In genomic region chr3:94953764-94954616, GRCm38 (mm10) we compare ENCODE assay signal across 8 mouse cellular contexts. TPM values are rescaled to one million over a fixed set of nuclear protein-coding genes. Genes with fewer than 3 reads are reported as not detected.
A peak's percentile ranks its signal among the peaks of the same experiment; 100 is the strongest.
DNase-seq lines count a peak whose midpoint lies in the region; ATAC-seq and TF ChIP-seq lines count a peak whose summit lies in the region.

TSS of gene Rfx5 (plus strand) at chr3:94954075.

- no peak for TF ChIP-seq CTCF in CH12.LX (conservative IDR thresholded peaks at IDR 0.05 in 1 of 2, IDR thresholded peaks at IDR 0.05 in 1 of 2; ENCODE audit: low read depth in 2 of 2, low read length in 2 of 2)

- peak within 1 kb of the TSS; percentile 67 to 89 (median 76) for H3K4me3 ChIP-seq in CH12.LX (replicated peaks in 1 of 3; ENCODE audit: low read depth in 2 of 3, low read length in 2 of 3, poor library complexity in 1 of 3)
- peak within 1 kb of the TSS; percentile 67 for H3K4me3 ChIP-seq in forebrain, embryonic 11.5 days (ENCODE audit: low read depth, low read length)
- peak within 1 kb of the TSS; percentile 95 for H3K4me3 ChIP-seq in heart, embryonic 16.5 days (ENCODE audit: low read length)
- peak within 1 kb of the TSS; percentile 79 for H3K4me3 ChIP-seq in liver, embryonic 15.5 days (replicated peaks)
- H3K4me3 ChIP-seq in neural tube, embryonic 12.5 days: peak within 1 kb of the TSS; percentile 70

- H3K9ac ChIP-seq in CH12.LX (ENCODE audit: insufficient read depth, low read depth): peak within 1 kb of the TSS; percentile 85
- peak within 1 kb of the TSS; percentile 88 for H3K9ac ChIP-seq in forebrain, embryonic 11.5 days (ENCODE audit: low read length)
- peak within 1 kb of the TSS; percentile 96 for H3K9ac ChIP-seq in heart, embryonic 16.5 days (ENCODE audit: low read length)
- H3K9ac ChIP-seq in liver, embryonic 15.5 days: peak within 1 kb of the TSS; percentile 81
- H3K9ac ChIP-seq in neural tube, embryonic 12.5 days: peak within 1 kb of the TSS; percentile 80

- ATAC-seq in forebrain, embryonic 11.5 days (replicated peaks; ENCODE audit: low FRiP score): peak; percentile 97
- ATAC-seq in heart, embryonic 16.5 days (replicated peaks; ENCODE audit: extremely low read depth, insufficient read depth, low FRiP score): peak; percentile 94
- ATAC-seq in liver, embryonic 15.5 days (ENCODE audit: insufficient read depth): peak; percentile 92
- ATAC-seq in neural tube, embryonic 12.5 days (ENCODE audit: low FRiP score, low read depth): peak; percentile 97

- H3K27me3 ChIP-seq in CH12.LX (replicated peaks): no peaks in the 10 kb centered on the region
- H3K27me3 ChIP-seq in forebrain, embryonic 11.5 days (ENCODE audit: control insufficient read depth, insufficient read depth, low read length): no peaks in the 10 kb centered on the region
- no peaks in the 10 kb centered on the region for H3K27me3 ChIP-seq in heart, embryonic 16.5 days (ENCODE audit: control insufficient read depth, insufficient read depth, low read length)
- H3K27me3 ChIP-seq in liver, embryonic 15.5 days: no peaks in the 10 kb centered on the region
- no peaks in the 10 kb centered on the region for H3K27me3 ChIP-seq in neural tube, embryonic 12.5 days (replicated peaks)

- TF ChIP-seq EP300 in CH12.LX (IDR thresholded peaks at IDR 0.05; ENCODE audit: low read length): 0 out of 2 replicates have a peak, but pooled peaks have one; percentile 33

- in situ Hi-C loops in CH12.LX (cut with MboI; ENCODE audit: low pct_ligation_motif_present, low pct_unique_long_range_greater_than_20kb, low sequenced_read_pairs): no loop called here

- peak within 1 kb of the TSS; percentile 78 for H3K27ac ChIP-seq in CH12.LX (ENCODE audit: insufficient read depth, low read depth)
- H3K27ac ChIP-seq in forebrain, embryonic 11.5 days (ENCODE audit: low read depth, low read length): peak within 1 kb of the TSS; percentile 89
- peak within 1 kb of the TSS; percentile 85 for H3K27ac ChIP-seq in heart, embryonic 16.5 days (ENCODE audit: low read length)
- H3K27ac ChIP-seq in liver, embryonic 15.5 days (replicated peaks): peak within 1 kb of the TSS; percentile 77
- peak within 1 kb of the TSS; percentile 91 for H3K27ac ChIP-seq in neural tube, embryonic 12.5 days

- H3K9me3 ChIP-seq in CH12.LX (replicated peaks; ENCODE audit: low read length): peaks cover 6% of the 10 kb centered on the region
- no peaks in the 10 kb centered on the region; the same call in 1 of the 2 replicates for H3K9me3 ChIP-seq in forebrain, embryonic 11.5 days (ENCODE audit: control insufficient read depth, low read length)
- no peaks in the 10 kb centered on the region for H3K9me3 ChIP-seq in heart, embryonic 16.5 days (replicated peaks; ENCODE audit: control insufficient read depth, low read length)
- H3K9me3 ChIP-seq in liver, embryonic 15.5 days (replicated peaks): no peaks in the 10 kb centered on the region
- H3K9me3 ChIP-seq in neural tube, embryonic 12.5 days: no peaks in the 10 kb centered on the region

- TF ChIP-seq RAD21 in CH12.LX (IDR thresholded peaks at IDR 0.05; ENCODE audit: low read depth, low read length): no peak

- H3K36me3 ChIP-seq in CH12.LX (replicated peaks in 1 of 2; ENCODE audit: control insufficient read depth in 1 of 2, insufficient read depth in 1 of 2, low read length in 1 of 2): peaks cover 38 to 54% of the 10 kb centered on the region in 2 experiments
- peaks cover 5% of the 10 kb centered on the region for H3K36me3 ChIP-seq in forebrain, embryonic 11.5 days (ENCODE audit: control insufficient read depth, insufficient read depth, low read length)
- peaks cover 26% of the 10 kb centered on the region for H3K36me3 ChIP-seq in heart, embryonic 16.5 days (ENCODE audit: control insufficient read depth, insufficient read depth)
- peaks cover 26% of the 10 kb centered on the region for H3K36me3 ChIP-seq in liver, embryonic 15.5 days (replicated peaks)
- H3K36me3 ChIP-seq in neural tube, embryonic 12.5 days: peaks cover 33% of the 10 kb centered on the region

- peak within 1 kb of the TSS; percentile 84 for H3K4me2 ChIP-seq in CH12.LX (ENCODE audit: insufficient read depth, low read depth, poor library complexity, severe bottlenecking)
- H3K4me2 ChIP-seq in forebrain, embryonic 11.5 days (ENCODE audit: low read depth, low read length, severe bottlenecking): peak within 1 kb of the TSS; percentile 75
- peak within 1 kb of the TSS; percentile 86 for H3K4me2 ChIP-seq in heart, embryonic 16.5 days (ENCODE audit: low read depth, low read length)
- peak within 1 kb of the TSS; percentile 100 for H3K4me2 ChIP-seq in liver, embryonic 15.5 days
- peak within 1 kb of the TSS; percentile 64 for H3K4me2 ChIP-seq in neural tube, embryonic 12.5 days (replicated peaks)

- DNase-seq in CH12.LX (ENCODE audit: extremely low read depth): peak; percentile 99
- peak; percentile 96 for DNase-seq in c-Kit-positive CD71-positive TER-119-negative erythroid progenitor cells, embryonic 14.5 days (ENCODE audit: low read depth)
- DNase-seq in forebrain, embryonic 11.5 days (ENCODE audit: low spot score): peak; percentile 91
- peak; percentile 94 to 99 for DNase-seq in kidney, postnatal 36 days
- DNase-seq in telencephalon, adult 2 months (ENCODE audit: low read depth, low spot score): peak; percentile 99

- H3K4me1 ChIP-seq in CH12.LX (ENCODE audit: control insufficient read depth in 1 of 2, insufficient read depth in 2 of 2): peaks cover 7 to 66% of the 10 kb centered on the region in 2 experiments
- peaks cover 5% of the 10 kb centered on the region; the same call in 1 of the 2 replicates for H3K4me1 ChIP-seq in forebrain, embryonic 11.5 days (replicated peaks; ENCODE audit: control insufficient read depth, insufficient read depth, low read length)
- peaks cover 7% of the 10 kb centered on the region; the same call in 1 of the 2 replicates for H3K4me1 ChIP-seq in heart, embryonic 16.5 days (ENCODE audit: control insufficient read depth, insufficient read depth, low read length)
- H3K4me1 ChIP-seq in liver, embryonic 15.5 days (replicated peaks): peaks cover 41% of the 10 kb centered on the region
- peaks cover 6% of the 10 kb centered on the region; the same call in 1 of the 2 replicates for H3K4me1 ChIP-seq in neural tube, embryonic 12.5 days

- no peaks in the 10 kb centered on the region for H3K79me2 ChIP-seq in CH12.LX (replicated peaks; ENCODE audit: control insufficient read depth, extremely low read depth, insufficient read depth, poor library complexity, severe bottlenecking)

- peak; percentile 76 for TF ChIP-seq POLR2A in CH12.LX (IDR thresholded peaks at IDR 0.05; ENCODE audit: low read depth, low read length)

- WGBS in forebrain, embryonic 11.5 days: under 1% methylated on average over 50 of the region's 50 CpGs
- WGBS in heart, embryonic 16.5 days: under 1% methylated on average over 50 of the region's 50 CpGs
- under 1% methylated on average over 50 of the region's 50 CpGs for WGBS in liver, embryonic 15.5 days (ENCODE audit: insufficient replicate concordance)
- WGBS in neural tube, embryonic 12.5 days: under 1% methylated on average over 50 of the region's 50 CpGs

- dilution Hi-C loops in CH12.LX (cut with MboI; ENCODE audit: extremely low pct_ligation_motif_present, extremely low pct_unique_long_range_greater_than_20kb, low sequenced_read_pairs): no loop called here

TF ChIP-seq in CH12.LX, 34 proteins besides CTCF, POLR2A, EP300 and RAD21 (continues in another document):
- TF ChIP-seq BHLHE40 (IDR thresholded peaks at IDR 0.05; ENCODE audit: low read depth, low read length) (peak; percentile 97), JUND (conservative IDR thresholded peaks at IDR 0.05; ENCODE audit: low read depth, low read length) (0 out of 2 replicates have a peak, but pooled peaks have one; percentile 32), MAX (IDR thresholded peaks at IDR 0.05; ENCODE audit: low read length) (peak; percentile 81), ZKSCAN1 (IDR thresholded peaks at IDR 0.05; ENCODE audit: borderline replicate concordance, low read depth, low read length) (no peak), POLR2AphosphoS2 (IDR thresholded peaks at IDR 0.05; ENCODE audit: low read depth, low read length) (0 out of 2 replicates have a peak, but pooled peaks have one; percentile 28), ELF1 (IDR thresholded peaks at IDR 0.05; ENCODE audit: low read depth, low read length) (peak; percentile 72), TCF12 (IDR thresholded peaks at IDR 0.05; ENCODE audit: low read depth, low read length) (peak; percentile 47; the same call in 1 of the 2 replicates), ZMIZ1 (IDR thresholded peaks at IDR 0.05; ENCODE audit: low read depth, low read length) (peak; percentile 70), NRF1 (IDR thresholded peaks at IDR 0.05; ENCODE audit: low read depth, low read length) (peak; percentile 55), IRF4 (IDR thresholded peaks at IDR 0.05; ENCODE audit: low read depth, low read length) (peak; percentile 91), MXI1 (IDR thresholded peaks at IDR 0.05; ENCODE audit: low read depth, low read length) (peak; percentile 87), MEF2A (IDR thresholded peaks at IDR 0.05; ENCODE audit: borderline replicate concordance, low read depth, low read length) (peak; percentile 61; the same call in 1 of the 2 replicates), PAX5 (IDR thresholded peaks at IDR 0.05; ENCODE audit: low read length) (no peak), NELFE (IDR thresholded peaks at IDR 0.05; ENCODE audit: low read depth, low read length) (peak; percentile 47; the same call in 1 of the 2 replicates), CHD1 (IDR thresholded peaks at IDR 0.05; ENCODE audit: low read depth, low read length) (peak; percentile 52; the same call in 1 of the 2 replicates), E2F4 (IDR thresholded peaks at IDR 0.05; ENCODE audit: insufficient replicate concordance, low read depth, low read length) (no peak), GABPA (IDR thresholded peaks at IDR 0.05; ENCODE audit: insufficient replicate concordance, low read depth, low read length) (no peak), KAT2A (IDR thresholded peaks at IDR 0.05; ENCODE audit: insufficient replicate concordance, low read length) (no peak), SMC3 (IDR thresholded peaks at IDR 0.05; ENCODE audit: low read depth, low read length) (no peak), CHD2 (IDR thresholded peaks at IDR 0.05; ENCODE audit: low read length) (peak; percentile 99), TBP (conservative IDR thresholded peaks at IDR 0.05; ENCODE audit: low read depth, low read length) (no peak), MYC (IDR thresholded peaks at IDR 0.05; ENCODE audit: low read depth, low read length) (peak; percentile 77)

RNA-seq across cellular contexts. Expression of gene Rfx5, which starts in this region (rescaled TPM):
- total RNA-seq in CH12.LX (2012; rRNA removed) (11.4 and 11.8 TPM in 2 replicates), CH12.LX (2014; rRNA removed) (14.0 and 15.4 TPM in 2 replicates)
- 19.9 and 22.0 TPM in 2 replicates for polyA plus RNA-seq in CH12.LX (2012; ENCODE audit: insufficient read length, low read depth)
- 8.1 and 10.1 TPM in 2 replicates for polyA plus RNA-seq in forebrain, embryonic 11.5 days (2014; fragmentation: Nextera tagmentation; extraction: Ambion mirVana)
- polyA plus RNA-seq in heart, embryonic 16.5 days (2015; fragmentation: Nextera tagmentation; extraction: Ambion mirVana): 4.0 and 4.7 TPM in 2 replicates
- 1.3 and 1.5 TPM in 2 replicates for polyA plus RNA-seq in liver, embryonic 15.5 days (2015; fragmentation: Nextera tagmentation; extraction: Ambion mirVana)
- polyA plus RNA-seq in neural tube, embryonic 12.5 days (2016; fragmentation: Nextera tagmentation; extraction: Ambion mirVana): 8.4 and 9.8 TPM in 2 replicates

Comparison
In these comparisons a context has a peak if more than half of its experiments do, and no peak if none do; other contexts are left out.
1. Peak in every context shown above with its lines: DNase-seq, ATAC-seq, H3K4me3 ChIP-seq and H3K27ac ChIP-seq.